Mouse (Mus musculus) liver (tissue): ENCODE data around the gene Wnt11.

Source experiments
- DNase-seq: peaks from one replicate; pipeline ENCODE4 v3.0.0-alpha.2; 2020; ENCODE audit warnings: mixed read lengths

Wnt11 gene

GRCm38 (mm10) chr7:98867794-98868150 is 32.9 kb downstream of the Wnt11 start:
- DNase-seq: no peak

DNA sequence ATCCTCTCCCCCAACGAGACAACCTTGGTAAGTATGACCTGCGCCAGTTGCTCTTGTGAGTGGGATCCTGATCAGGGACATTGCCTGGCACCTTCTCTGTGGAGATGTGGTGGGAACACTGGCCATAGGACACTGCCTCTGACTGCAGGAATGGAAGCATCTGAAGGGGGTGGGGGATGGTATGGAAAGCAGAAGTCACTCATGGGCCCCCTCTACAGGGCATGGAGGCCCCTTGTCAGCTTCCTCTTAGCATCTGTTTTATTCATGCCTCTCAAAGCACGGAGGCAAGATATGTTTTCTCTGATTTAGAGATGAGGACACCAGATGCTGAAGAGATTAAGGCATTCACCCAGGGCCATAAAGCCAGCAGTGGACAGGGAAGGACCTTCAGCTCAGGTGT is 34.2 kb downstream of the Wnt11 start:
- no peak for DNase-seq

- peak; percentile 29 for DNase-seq
These were observed 35.9 kb downstream of the Wnt11 start for GRCm38 (mm10) chr7:98870791-98871190.

DNA sequence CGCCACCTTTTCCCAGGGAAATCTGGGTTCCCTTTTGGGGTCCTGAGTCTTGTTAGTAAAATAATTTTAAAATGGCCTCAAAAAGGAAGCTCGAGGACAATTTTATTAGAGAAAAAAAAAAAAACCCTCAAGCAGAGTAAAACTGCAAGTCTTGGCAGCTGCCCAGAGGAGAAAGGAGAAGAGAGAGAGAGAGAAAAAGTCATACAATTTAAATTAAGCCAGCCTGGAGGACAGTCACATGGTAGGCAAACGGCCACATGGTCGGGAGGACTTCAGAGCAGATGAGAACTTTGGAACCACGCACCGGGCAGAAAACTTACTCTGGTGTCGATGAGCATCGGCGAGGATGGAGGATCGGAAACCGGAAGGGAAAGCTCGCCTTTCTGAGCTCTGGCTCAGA is 37.0 kb downstream of the Wnt11 start:
- DNase-seq: no peak

DNA sequence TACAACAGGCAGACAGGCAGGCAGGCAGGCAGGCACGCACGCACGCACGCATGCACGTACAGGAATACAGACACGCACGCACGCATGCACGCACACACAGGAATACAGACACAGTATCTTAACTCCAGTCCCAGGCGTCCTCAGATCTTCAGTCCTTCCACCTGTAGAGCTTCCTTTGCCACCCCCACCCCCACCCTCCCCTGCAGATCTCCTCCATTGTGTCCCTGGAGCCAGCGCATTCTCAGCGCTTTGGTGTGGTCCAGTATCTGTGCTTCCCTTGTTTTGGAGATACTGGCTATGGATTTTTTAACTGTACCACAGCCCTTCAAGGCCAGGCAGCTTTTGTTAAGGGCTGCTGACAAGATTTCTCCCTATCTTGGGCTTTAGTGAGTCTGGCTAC is 38.4 kb downstream of the Wnt11 start:
- DNase-seq: no peak

DNA sequence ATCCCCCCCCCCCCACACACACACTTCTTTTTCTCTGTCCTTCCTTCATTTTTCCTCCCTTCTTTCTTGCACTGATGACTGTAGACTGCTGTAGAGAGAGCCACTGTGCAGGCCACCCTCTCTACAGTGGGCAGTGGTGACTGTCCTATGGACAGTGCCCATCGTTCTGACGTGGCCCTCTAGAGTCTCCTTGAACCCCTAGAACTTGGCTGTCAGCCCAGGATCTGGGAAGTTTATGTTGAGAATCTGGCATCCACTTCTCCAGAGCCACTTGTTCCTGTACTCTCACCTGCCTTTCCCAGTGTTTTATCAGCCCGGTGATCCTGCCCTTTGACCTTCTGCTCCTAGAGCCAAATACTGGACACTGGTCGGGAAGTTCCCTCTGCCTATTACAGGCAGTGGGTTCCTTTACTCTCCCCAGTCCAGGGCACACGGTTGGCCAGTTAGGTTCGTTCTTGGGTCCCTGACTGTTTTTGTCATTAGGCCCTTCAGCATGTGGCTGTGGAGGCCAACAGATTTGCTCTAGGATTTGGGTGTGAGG is 39.6 kb downstream of the Wnt11 start:
- DNase-seq: no peak

- no peak for DNase-seq
These were observed 40.6 kb downstream of the Wnt11 start for GRCm38 (mm10) chr7:98875390-98875990.

DNA sequence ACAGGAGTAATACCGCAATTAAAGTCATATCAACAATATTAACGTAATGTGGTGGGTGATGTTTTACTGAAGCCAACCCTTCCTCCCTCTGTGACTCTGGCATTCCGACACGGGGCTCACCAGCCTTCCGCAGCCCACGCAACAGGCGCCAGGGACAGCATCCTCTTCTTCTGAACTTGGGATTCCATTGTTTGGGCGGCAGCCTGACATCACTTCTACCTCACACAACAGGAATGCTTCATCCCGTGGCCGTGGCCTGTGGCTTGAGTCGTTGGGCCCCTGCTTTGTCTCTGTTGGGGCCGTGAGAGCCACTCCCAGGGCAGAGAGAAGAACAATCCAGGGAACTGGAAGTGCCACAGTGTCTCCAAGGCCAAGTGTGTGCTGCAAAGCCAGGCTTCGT is 41.2 kb downstream of the Wnt11 start:
- DNase-seq: no peak

DNA sequence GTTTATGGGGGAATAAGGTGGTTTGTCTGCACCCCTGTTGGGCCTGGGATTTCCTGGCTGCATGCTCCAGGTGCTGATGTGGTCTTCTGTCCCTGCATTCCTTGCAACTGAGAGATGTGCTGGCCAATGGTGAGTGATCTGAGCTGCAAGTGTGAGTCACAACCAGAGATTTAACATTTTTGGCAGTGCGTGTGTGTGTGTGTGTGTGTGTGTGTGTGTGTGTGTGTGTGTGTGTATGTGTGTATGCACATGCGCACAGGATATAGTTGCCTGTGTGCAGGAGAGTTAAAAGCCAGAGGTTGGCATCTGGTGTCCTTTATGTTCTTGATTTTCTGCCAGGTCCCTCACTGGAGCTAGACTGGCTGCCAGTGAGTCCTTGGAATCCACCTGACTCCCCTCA is 44.3 kb downstream of the Wnt11 start:
- DNase-seq: no peak

- DNase-seq: no peak
These were observed 47.0 kb downstream of the Wnt11 start for GRCm38 (mm10) chr7:98881887-98882286.

DNA sequence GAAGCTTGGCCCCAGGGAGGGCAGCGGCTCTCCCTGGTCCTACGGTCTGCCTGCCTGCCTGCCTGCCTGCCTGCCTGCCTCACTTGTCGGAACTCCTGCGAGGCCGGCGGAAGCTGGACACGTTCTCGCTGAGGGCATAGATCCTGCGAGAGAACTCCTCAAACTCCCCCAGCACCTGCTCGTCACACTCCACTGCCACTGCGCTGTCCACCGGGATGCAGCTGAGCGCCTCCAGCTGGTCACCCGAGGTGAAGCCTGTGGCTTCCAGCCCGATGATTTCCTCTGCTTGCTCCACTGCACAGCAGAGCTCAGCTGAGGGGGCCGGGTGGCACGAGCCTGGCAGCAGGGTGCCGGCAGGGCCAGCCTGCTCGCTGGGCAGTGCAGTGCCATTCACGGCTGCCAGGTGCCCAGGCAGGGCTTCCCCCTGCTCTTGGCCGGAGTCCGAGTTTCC is 52.9 kb downstream of the Wnt11 start:
- no peak for DNase-seq

DNA sequence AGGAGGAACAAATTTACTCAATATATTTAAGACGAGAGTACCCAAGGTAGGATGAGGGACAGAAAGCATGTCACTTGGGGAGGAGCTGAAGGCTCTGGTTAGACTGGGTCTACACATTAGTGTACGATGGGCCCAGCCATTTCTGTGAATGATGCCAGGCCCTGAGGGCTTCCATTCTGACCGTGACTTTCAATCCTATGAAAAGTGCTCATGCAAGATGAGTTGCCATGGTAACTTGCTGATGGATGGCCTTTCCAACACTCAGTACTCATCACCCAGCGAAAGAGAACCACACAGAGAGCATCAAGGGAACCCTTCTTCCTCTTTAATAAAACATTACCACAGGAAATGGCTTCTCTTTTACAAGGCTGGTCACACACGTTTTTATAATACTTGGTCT is 53.9 kb downstream of the Wnt11 start:
- no peak for DNase-seq

DNA sequence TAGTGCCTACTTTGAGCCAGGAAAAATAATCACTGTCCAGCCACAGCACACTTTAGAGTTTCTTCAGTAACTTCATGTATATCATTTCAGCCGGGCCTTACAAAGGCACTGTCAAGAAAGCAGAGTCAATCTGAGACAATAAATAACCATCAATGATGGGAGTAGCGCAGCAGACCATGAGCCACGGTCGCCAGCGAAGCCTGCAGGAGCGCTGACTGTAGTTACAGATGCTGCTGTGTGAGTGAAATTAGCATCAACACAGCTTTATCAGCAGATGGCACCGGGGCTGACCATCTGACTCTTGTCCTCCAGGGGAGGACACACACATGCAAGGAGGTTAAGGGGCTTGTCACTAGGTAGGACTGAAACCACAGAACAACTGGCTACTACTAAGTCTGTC is 54.3 kb downstream of the Wnt11 start:
- no peak for DNase-seq

DNA sequence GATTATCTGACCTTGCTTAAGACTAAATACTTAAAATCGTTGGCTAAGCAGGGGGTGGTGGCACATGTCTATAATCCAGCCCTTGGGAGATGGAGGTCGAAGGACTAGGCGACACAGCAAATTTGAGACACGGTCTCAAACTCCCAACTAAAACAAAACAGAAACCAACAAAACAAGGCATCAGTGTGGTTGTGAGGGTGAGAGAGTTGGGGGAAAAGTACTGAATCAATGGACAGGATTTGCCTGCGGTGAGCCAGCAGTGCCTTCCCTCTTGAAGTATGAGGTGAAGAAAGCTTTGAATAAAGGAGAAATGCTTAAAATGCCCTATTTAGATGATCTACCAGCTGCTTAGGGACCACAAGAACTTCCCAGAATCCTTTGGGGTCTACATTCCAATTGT is 58.2 kb downstream of the Wnt11 start:
- DNase-seq: no peak

GRCm38 (mm10) chr7:98894305-98894704 is 59.4 kb downstream of the Wnt11 start:
- no peak for DNase-seq

DNA sequence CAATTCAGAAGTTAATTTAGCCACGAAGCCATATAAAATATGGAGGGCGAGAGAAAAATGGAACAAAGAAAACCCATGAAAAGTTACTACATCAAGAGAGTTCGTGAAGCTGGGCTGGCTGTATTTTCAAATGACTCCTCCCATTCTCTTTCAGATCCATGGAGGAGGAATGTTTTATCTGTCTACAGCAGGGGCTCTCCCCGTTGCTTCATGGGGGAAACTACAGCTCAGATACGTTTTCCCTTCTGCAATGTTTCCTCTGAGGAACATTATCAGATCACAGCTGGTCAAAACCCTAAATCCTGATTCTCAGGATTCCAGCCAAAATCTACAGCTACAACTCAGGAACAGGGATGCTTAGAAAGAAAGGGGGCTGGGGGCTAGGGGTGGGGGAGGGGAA is 59.9 kb downstream of the Wnt11 start:
- no peak for DNase-seq

GRCm38 (mm10) chr7:98895501-98896095 is 60.7 kb downstream of the Wnt11 start:
- DNase-seq: no peak

GRCm38 (mm10) chr7:98897323-98897722 is 62.4 kb downstream of the Wnt11 start:
- no peak for DNase-seq

- DNase-seq: no peak
These were observed 64.9 kb downstream of the Wnt11 start for GRCm38 (mm10) chr7:98899815-98900214.

DNA sequence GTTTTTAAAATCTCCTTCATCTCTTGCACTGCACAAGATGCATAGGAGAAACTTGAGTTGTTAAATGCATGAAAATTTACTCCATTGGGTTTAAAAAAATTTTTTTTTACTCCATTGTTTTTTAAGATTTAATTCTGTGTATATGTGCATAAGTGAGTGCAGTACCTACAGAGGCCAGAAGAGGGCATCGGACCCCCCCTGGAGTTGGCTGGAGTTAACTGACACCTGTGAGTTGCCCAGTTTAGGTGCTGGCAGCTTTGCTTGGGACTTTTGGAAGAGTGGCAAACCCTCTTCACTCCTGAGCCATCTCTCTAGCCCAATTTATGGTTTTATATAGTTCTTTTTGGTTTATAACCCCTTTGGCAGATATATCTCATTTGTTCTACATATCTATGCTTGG is 66.2 kb downstream of the Wnt11 start:
- DNase-seq: no peak

DNA sequence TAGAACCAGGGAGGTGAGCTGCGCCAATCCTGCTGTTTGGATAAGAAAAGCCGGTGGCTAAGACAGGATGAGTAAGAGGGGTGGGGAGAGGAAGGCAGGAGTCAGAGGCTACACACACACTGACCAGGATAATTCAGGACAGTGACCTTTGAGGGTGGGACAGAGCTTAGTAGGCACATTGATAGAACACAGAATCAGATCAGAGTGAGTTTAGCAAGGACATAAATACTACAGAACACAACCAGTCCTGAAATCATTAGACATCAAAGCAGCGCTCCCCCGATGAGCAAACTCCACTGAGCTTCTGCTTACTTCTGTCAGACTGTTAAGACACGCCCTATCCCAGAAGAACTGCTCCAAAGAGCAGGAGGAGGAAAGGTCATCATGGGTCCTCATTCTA is 69.0 kb downstream of the Wnt11 start:
- no peak for DNase-seq
